Mouse (Mus musculus): Measurements from ENCODE around the gene Mroh2a. TPM values are rescaled to one million over a fixed set of nuclear protein-coding genes. Genes with fewer than 3 reads are reported as not detected.

Mroh2a gene
- total and polyA plus RNA-seq, 3 experiments: 0.10 to 0.17 TPM; not detected in 1

DNA sequence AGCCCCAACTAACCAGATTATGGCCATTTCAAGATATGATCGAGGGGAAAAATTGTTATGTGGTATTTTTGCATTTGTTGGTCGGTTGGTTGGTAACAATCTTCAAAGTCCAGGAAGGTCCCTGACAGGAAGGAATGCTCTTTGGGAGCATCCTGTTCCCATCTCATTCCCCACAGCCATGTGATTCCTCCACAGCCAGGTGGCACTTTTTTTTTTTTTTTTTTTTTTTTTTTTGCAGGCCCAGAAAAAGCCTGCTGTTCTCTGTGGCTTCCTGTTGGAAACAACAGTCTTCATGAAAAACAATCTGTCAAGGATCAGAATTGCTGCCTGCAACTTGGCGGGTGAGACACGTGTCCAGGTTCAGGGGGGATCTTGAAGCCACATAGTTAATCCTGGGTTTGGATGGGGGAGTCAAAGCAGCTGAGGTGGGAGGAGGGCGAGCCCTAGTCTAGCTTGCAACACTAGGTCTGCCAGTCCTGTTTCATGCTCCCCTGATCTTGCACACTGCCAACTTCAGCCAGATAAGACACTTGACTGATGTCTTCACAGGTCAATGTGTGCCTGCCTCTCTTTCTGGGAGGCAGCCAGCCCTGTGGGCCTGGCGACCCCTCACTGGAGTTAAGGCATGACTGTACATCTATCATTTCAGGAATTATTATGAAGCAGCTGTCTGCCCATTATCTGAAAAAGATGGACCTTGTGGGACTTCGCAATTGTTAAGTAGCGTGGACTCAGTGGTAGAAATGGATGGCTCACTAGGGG is 32.3 kb downstream of the Mroh2a start:
- DNase-seq: peak; percentile 59

DNA sequence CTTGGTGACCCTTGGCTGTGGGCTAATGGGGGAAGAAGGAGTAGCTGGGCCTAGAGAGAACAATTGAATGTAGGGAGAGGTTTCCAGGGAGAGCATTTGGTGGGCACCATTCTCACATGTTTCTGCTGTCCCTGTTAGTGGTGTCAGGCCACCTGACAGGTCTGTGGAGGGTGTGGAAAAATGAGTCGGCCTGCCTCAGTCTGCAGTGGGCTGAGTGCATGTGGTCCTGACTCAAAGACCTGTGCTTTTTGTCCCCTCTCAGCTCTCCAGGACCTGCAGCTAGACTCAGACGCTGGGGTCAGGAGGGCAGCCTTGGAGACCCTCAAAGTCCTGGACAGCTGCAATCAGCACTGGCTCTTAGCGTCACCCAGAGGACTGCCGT is 32.8 kb downstream of the Mroh2a start:
- peak; percentile 23 for DNase-seq

DNA sequence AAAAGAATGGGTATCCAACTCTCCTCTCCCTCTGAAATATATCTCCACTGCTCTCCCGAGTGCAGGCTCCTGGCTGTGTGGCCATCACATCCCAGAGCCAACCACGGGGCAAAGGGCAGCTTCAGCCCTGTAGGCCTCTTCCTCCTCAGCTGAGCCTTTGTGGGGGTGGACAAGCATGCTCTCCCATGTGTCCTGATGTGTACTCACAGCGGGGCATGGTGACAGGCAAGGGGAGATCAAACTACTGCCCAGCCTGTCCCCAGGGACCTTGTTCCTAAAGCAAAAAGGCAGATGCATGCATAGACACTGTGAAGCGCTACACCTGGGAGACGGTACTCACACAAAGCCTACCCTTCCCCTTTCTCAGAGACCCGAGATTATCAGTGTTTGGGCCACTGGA is 33.3 kb downstream of the Mroh2a start:
- DNase-seq: peak; percentile 67

DNA sequence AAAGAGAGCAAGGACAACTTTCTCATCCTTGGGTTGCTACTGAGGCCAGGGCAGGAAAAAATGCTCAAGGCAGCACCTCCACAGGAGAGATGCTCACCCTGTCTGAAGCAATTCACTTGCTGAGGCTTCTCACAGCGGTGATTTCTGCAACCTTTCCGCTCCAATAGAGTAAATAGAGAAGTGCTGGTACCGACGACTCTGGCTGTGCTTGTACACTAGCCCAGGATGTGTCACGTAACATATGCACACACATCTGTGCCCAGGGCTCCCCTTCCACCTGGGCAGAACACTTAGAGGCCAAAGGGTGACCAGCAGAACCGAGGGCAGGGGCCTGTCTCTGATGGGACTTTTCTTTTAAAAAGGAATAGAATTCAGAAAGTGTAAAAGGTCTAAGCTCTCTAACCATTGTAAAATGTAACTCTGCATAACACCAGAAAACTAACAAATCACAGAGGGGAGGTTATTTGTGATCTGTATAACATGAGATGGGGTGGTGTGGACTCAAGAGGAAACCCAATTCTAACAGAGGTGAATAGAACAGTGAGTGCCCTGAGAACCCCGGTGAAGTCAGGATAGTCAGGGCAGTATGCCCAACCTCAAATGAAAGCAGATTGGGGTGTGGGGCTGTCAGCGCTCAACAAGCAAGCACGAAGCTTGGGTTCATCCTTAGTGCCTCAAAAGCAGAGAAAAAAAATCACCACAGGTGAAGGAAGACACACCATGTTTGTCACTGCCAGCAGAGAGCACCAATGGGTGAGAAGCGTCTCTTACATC is 34.0 kb downstream of the Mroh2a start:
- DNase-seq: no peak

DNA sequence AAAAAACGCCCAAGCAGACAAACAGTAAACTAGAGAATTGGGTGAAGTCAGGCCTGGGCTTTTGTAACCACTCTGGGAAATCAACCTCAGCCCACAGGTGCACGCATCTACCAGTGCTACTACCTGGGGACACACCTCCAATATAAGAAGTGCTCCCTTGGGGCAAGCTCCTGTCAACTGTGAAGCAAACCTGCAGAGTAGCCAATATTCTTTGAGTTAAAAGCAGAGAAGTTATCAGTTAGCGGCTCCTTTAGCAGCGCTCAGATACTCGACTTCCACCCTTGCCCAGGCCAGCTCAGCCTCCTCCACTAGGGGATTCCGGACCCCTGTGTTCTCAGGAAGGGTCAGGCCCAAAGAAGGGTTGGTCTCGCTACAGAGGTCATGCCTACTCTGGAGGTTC is 34.9 kb downstream of the Mroh2a start:
- DNase-seq: peak; percentile 27

DNA sequence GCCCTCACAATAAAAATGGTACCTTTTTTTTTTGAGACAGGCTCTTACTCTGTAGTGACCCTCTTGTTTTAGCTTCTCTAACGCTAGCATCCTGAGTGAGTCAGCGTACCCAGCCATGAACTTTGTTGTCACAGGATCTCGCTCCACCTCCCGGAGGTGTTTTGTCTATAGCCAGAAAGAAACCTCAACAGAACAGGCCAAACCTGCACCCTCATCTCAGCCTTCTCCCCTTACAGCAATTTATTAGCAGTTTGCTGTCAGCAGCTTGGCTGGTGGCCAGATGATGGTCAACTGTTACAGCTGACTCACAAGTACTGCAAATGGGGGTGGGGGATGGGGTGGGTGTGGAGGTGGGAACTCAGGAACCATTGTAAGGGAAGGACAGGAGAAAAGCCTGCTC is 35.5 kb downstream of the Mroh2a start:
- DNase-seq: peak; percentile 82

DNA sequence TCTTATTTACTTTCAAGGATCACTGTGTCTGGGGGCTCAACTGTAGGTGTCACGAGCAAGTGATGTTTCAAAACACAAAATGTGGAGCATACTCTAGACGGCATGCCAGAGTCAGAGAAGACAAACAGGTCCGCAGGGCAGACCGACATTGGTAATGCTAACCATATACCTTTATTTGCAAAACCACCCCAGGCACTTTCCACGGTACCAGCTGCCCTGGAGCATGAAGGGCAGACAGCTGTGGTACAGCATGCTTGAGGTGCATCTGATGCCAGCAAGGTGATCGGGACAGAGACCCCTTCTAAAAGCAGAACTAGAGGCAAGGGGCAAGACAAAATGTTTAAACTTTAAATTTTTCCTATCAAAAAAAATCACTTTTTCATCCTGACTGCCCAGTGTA is 36.2 kb downstream of the Mroh2a start:
- DNase-seq: peak; percentile 18

DNA sequence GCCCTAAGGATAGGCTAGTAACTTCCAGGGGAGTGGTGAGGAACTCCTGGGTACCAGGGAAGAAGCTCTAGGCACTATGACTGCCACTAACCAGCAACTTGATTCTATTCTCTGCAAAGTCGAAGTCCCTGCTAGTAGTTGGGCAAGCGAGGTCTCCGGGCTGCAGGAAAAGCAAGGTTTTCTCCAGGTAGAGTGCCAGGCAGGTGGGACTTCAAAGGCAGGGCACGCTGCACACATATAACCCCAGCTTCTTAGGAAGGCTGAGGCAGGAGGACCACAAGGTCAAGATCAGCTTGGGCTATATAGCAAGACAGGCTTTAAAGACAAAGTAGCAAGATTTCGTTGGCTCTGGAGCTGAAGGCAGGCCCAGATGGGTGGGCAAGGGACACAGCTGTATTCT is 37.0 kb downstream of the Mroh2a start:
- DNase-seq: peak; percentile 21

DNA sequence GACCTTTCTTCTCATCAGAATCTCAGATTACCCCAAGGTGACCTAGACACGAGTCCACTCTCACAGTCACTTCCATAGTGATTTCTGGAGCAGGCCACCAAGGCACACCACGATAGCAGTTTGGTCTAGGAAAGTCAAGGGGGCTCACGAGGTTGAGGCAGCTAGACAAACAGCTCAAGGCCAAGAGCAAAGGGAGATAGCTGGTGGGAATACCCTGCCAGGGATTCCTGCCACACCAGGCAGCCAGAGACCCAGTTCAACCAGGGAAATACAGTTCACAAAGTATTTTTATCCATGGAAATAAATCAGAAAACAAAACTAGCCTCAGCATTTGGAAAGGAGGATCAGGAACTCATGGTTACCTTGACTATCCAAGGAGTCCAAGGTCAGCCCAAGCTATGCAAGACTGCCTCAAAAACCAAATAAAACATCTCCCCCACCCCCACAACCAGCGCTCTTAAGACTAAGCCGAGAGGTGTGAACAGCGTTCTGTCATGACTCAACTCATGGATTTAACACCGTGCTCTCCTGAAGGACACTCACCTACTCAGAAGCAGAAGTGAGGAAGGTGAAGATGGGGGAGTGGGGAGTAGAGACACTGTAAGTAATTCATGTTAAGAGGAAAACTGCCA is 37.6 kb downstream of the Mroh2a start:
- peak; percentile 56 for DNase-seq

DNA sequence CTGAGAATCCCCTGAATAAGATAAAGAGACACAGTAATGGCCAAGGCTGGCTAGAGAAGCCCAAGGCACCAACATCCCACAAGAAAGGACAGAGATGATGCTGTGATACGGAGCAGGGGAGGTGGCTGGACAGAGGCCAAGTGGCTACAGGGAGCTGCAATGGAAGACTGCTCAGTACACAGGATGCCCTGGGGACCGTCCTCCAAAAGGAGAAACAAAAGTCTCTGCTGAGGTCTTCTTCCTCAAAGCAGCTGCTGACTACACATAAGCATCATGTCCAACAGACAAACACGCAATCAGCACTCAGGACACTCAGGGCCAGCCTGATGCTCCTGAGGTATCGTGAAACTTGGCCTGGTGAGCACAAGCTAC is 38.1 kb downstream of the Mroh2a start:
- DNase-seq: peak; percentile 49

DNA sequence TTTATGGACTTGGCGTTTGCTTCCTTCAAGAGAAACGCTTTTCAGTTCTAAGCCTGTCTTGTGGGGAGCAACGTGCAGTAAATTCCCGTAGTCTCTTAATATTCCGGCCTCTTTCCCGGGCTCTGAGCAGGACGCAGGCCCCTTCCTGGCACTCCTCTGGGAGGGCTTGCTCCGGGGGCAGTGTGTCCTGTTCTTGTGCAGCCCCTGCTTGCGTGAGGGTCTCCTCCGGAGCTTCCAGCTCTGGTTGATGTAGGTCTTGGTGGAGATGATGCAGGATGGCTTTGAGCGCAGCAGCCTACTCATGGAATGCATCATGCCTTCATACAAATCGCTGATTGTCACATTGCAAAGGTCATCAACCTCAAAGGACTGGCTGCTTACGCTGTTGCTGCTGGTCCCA is 39.3 kb downstream of the Mroh2a start:
- peak; percentile 2 for DNase-seq

DNA sequence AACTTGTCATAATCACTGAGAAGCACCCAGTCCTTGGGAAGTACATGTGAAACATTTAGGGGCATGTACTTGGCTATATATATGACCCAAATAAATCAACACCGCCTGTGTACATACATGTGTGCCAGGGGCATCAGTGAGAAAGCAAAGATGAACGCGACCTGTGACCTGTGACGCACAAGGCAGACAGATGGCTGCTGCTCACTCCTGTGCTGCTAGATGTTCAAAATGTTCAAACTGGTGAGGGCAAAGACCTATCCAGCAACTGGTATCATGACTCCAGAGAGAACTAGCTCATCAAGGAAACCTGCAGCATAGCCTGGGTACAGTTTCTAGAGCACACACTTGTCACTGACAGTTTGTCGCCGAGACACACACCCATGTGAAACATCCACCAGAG is 40.7 kb downstream of the Mroh2a start:
- DNase-seq: no peak

DNA sequence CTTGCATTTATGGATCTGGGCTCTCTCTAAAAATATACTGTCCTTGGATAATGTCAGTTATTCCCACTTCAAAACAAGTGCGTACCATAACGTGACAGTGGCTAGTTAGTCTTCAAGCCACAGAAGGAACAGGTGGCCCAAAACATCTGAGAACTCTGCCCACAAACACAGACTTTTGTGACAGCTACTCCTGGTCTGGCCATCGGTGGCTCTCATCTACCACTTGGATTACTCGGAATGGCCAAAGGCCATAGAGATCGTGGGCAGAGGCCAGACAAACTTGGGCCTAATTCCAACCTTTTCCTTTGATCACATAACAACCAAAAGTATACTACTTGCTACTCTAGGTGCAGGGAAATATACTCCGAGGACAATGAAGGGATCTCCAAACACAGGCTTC is 41.3 kb downstream of the Mroh2a start:
- peak; percentile 49 for DNase-seq

DNA sequence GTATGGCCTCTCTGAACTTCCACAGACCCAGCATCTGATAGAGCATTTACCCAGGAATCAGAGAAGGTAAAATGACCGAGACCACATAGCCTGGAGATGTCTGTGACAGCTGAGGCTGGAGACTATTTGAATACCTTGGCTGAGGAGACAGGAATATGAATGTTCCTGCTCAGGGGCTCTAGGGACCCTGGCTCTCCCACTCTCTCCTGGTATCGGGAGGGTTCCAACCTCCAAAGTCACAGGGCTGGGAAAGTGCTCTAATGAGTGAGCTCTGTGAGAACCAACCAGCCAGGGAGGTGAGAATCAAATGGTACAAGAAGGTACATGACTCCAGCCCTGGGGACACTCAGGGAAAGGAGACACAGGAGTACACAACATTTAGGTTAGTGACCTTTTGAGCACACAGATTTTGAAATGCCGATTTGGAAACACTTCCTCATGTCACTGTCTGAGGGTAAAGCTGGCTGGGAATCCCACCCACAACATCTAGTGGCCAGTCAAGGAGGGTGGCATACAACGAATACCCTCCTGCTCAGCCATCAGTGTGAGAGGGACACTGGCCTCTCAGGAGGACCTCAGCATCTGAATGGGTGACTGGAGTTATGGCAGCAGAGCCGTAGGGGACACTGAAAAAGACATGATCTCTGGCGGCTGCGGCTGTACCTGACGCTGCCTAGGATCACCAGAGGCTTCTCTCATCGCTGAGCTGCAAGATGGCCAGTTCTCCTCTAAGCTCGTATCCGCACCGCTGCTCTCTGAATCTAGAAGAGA is 42.9 kb downstream of the Mroh2a start:
- DNase-seq: peak; percentile 19

DNA sequence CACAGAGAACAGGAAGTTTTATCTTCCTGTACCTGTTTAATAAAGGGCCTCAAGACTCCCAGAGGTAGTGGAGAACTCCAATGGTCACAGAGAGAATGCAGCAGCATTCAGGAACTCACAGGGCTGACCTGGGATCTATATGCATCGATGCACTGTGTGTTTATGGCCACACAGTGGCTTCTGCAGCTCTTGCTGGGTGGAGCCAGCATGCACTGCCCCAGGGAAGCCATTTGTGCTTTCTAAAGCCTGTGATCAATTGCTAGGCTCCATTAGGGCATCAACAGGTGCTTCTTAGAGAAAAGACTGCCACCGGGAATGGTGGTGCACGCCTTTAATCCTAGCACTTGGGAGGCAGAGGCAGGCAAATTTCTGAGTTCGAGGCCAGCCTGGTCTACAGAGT is 46.1 kb downstream of the Mroh2a start:
- DNase-seq: no peak

DNA sequence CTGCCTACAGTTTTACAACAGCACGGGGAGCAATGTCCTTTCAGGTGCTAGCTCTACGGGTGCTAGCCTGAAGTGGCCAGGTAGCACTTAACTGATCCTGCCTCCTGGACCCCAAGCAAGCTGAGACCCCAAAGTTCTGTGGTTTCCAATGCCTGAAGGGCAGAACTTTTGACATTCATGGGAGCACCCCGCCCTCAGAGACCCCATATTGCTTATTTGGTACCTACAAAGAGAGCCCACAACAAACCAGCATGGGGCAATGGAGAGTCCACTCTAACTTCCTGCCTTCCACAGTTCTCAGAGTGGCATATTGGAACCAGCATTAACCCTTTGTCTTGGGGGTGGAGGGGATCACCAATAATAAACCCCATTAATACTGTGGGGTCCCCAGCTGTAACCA is 46.5 kb downstream of the Mroh2a start:
- DNase-seq: no peak

DNA sequence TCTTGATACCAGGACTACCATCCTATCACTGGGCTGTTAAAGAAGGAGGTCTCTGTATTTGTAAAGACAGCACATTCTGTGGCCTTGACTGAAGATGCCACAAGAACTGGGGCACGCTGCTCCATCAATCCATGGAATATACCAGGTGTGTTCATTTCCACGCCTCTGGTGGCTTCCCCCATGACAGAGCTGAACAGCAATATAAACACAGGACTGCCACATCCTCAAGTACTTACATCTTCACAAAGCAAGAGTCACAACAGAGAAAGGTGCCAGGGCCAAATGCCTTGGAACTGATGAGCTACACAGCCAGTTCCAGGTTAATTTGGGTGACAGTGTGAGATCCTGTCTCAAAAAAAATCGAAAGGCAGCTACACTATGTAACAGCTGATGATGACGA is 47.0 kb downstream of the Mroh2a start:
- DNase-seq: no peak

DNA sequence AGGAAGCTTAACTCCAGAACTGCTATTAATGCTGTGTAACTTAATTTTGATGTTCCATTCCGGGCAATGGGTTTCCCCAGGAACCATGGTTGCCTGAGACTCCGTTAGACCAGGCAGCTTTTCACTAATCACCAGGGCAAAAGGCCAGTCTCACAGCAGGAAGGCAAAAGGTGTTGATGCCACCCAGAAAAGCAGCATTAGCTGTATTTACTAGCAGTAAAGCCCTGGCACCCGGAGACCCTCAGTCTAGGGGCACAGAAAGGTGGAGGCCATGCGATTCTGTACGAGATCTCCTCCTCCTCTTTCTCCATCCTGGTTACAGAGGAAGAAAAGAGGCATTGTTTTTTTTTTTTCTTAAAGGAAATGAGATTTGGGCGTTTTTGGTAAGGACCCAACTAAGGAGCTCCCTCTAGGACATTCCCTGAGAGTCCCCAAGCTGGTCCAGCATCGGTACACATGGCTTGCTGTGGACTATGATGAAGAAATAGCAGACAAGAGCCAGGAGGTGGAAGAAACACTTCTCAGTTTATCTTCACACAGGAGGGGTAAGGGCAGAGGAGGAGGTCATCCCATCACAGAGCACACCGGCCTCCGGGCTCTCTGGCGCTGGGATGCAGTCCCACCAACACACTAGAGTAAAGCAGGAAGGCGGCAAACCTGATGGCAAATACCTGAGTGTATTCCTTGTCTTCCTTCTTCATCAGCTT is 47.7 kb downstream of the Mroh2a start:
- DNase-seq: no peak

DNA sequence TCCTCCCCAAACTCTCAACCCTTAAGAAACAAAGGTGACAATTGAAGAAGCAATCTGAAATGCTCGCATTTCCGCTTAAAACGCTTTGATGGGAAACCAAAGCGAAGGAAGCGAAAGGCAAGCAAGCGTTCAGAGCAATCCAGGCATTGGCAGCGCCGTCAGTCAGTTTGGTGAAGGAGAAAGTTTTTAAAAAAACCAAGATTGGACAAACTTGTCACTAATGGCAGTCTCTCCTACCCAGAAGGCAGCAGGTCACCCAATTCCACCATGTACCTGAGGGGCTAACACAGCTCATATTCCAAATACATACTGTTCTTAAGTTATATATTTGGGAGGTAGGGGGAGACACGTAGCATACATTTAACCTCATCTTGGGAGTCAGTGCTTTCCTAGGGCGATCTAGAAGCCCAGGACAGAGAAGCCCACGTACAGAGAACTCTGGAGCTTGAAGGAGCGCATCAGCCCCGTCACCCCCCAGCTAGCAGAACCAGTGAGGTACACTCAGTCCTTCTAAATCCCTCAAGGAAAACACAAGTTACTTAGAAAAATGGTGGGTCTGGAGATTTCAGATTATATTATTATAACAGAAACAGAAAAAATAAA is 48.4 kb downstream of the Mroh2a start:
- no peak for DNase-seq

DNA sequence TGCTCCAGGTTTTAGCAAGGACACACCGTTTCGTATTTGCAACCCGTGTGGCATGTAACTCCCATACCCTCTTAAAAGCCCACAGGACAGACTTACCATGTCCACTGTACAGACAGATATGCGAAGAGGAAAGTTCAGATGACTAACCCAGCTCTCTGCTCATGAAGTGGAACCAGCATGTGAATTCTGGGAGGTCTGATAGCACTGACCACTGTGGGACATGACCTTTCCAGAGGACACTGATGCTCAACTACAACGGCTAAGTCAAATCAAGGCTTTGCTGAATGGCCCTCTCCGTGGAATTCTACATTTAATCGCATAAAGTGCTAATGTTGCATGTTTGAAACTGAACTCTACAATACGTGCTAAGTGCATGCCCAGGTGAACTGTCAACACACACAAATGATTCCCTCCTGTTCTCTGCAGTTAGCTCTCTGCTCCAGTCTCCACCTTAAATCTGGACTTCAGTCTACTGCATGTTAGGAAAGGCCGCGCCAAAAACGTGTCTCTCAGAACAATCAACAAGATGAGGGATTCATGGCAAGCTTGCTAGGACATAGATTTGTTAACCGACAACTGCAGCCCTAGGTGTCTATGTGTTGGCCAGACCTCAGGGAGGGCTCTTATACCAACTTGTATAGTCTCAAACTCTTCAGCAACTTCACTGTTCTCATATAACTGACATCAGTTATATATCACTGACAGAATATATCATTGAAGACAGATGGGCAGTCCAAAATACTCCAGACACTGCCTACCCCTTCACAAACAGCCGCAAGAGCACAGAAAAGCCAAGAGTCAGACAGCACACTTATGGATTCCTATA is 49.1 kb downstream of the Mroh2a start:
- DNase-seq: no peak
